Mouse (Mus musculus) forebrain, embryonic 10.5 days (tissue): ENCODE measurements around the gene Bdkrb2. TPM values are rescaled to one million over a fixed set of nuclear protein-coding genes. Genes with fewer than 3 reads are reported as not detected.

Experiments
- DNase-seq: peaks from one replicate; pipeline ENCODE4 v3.0.0-alpha.2; 2017; ENCODE audit warnings: low spot score; ENCODE audit errors: extremely low spot score
- H3K27ac ChIP-seq: fragments of 300-500 bp; sonication (generic); 2 replicates; pipeline ENCODE4 v1.5.1; 2016; ENCODE audit warnings: mild to moderate bottlenecking
- H3K27me3 ChIP-seq: fragments of 300-500 bp; sonication (generic); 2 replicates; pipeline ENCODE4 v1.6.1; 2016; ENCODE audit warnings: mild to moderate bottlenecking; ENCODE audit not compliant: poor library complexity, severe bottlenecking
- H3K36me3 ChIP-seq: fragments of 300-500 bp; sonication (generic); replicated peaks from 2 replicates; pipeline ENCODE4 v1.6.1; 2016; ENCODE audit warnings: mild to moderate bottlenecking, moderate library complexity
- H3K4me1 ChIP-seq: fragments of 300-500 bp; sonication (generic); 2 replicates; pipeline ENCODE4 v1.6.1; 2016
- H3K4me3 ChIP-seq: fragments of 300-500 bp; sonication (generic); 2 replicates; pipeline ENCODE4 v1.5.1; 2016; ENCODE audit warnings: mild to moderate bottlenecking, moderate library complexity
- H3K9me3 ChIP-seq: fragments of 300-500 bp; sonication (generic); 2 replicates; pipeline ENCODE4 v1.6.1; 2016; ENCODE audit warnings: mild to moderate bottlenecking, moderate library complexity
- WGBS: fragments of 180-500 bp; shearing (Covaris S2); methylation state at CpG from one replicate; pipeline ENCODE4 v1.1.7; 2016; 5-methylcytosine and 5-hydroxymethylcytosine counted together
- polyA plus RNA-seq: library from polyadenylated mRNA; unstranded; fragments of >200 nt; fragmentation: Nextera tagmentation; extraction: Ambion mirVana; gene quantifications from 2 replicates; pipeline ENCODE4 v1.2.1, GENCODE M21; 2016

Gene Bdkrb2
- 0.25 and 0.42 TPM in 2 replicates for polyA plus RNA-seq

GRCm38 (mm10) chr12:105562936-105563680 lies at the start of gene Bdkrb2:
Gene Bdkrb2 (plus strand): TSS chr12:105563226.
- Histone ChIP-seq H3K9me3 (peaks cover 7% of the 10 kb centered on the region; the same call in 1 of the 2 replicates), H3K27ac (no peak within 1 kb of the TSS; the same call in 1 of the 2 replicates), H3K4me3 (peak within 1 kb of the TSS; percentile 52), H3K4me1 (peaks cover 35% of the 10 kb centered on the region), H3K36me3 (no peaks in the 10 kb centered on the region), H3K27me3 (peaks cover 56% of the 10 kb centered on the region)
- WGBS, result 4% methylated on average over 25 of the region's 25 CpGs
- peak; percentile 52 for DNase-seq

- WGBS, result 92% methylated on average over 10 of the region's 10 CpGs
- no peaks in the 10 kb centered on the region for H3K36me3 ChIP-seq
- H3K27me3 ChIP-seq, result no peaks in the 10 kb centered on the region
- no peak for DNase-seq
- no peaks in the 10 kb centered on the region for H3K9me3 ChIP-seq
- H3K4me1 ChIP-seq, result no peaks in the 10 kb centered on the region
- H3K27ac ChIP-seq, result no peak overlapping the region
- H3K4me3 ChIP-seq, result no peak overlapping the region
These were observed 48.9 kb upstream of the Bdkrb2 start for GRCm38 (mm10) chr12:105514111-105514510.

- Histone ChIP-seq H3K27me3 (no peaks in the 10 kb centered on the region), H3K27ac (no peak overlapping the region), H3K4me3 (no peak overlapping the region), H3K36me3 (no peaks in the 10 kb centered on the region), H3K4me1 (peaks cover 9% of the 10 kb centered on the region), H3K9me3 (no peaks in the 10 kb centered on the region)
- DNase-seq, result no peak
- WGBS, result 89% methylated on average over 21 of the region's 21 CpGs
These were observed 45.9 kb upstream of the Bdkrb2 start for GRCm38 (mm10) chr12:105517026-105517675.

GRCm38 (mm10) chr12:105519851-105520250 lies 43.2 kb upstream of the Bdkrb2 start:
- Histone ChIP-seq H3K27me3 (no peaks in the 10 kb centered on the region), H3K36me3 (no peaks in the 10 kb centered on the region), H3K4me3 (no peak overlapping the region), H3K9me3 (no peaks in the 10 kb centered on the region), H3K27ac (no peak overlapping the region), H3K4me1 (peaks cover 9% of the 10 kb centered on the region)
- DNase-seq, result no peak
- WGBS, result 78% methylated on average over 2 of the region's 2 CpGs

GRCm38 (mm10) chr12:105521170-105521762 lies 41.8 kb upstream of the Bdkrb2 start:
- H3K9me3 ChIP-seq, result no peaks in the 10 kb centered on the region
- no peak overlapping the region for H3K4me3 ChIP-seq
- H3K36me3 ChIP-seq, result no peaks in the 10 kb centered on the region
- H3K27me3 ChIP-seq, result no peaks in the 10 kb centered on the region
- no peak overlapping the region for H3K27ac ChIP-seq
- 87% methylated on average over 15 of the region's 15 CpGs for WGBS
- no peak for DNase-seq
- peaks cover 9% of the 10 kb centered on the region for H3K4me1 ChIP-seq

- DNase-seq, result no peak
- WGBS, result 70% methylated on average over 2 of the region's 2 CpGs
- H3K4me1 ChIP-seq, result peaks cover 9% of the 10 kb centered on the region
- H3K4me3 ChIP-seq, result no peak overlapping the region
- no peaks in the 10 kb centered on the region for H3K9me3 ChIP-seq
- H3K36me3 ChIP-seq, result no peaks in the 10 kb centered on the region
- no peak overlapping the region for H3K27ac ChIP-seq
- H3K27me3 ChIP-seq, result no peaks in the 10 kb centered on the region
These were observed 39.3 kb upstream of the Bdkrb2 start for GRCm38 (mm10) chr12:105523737-105524136.

- Histone ChIP-seq H3K27me3 (no peaks in the 10 kb centered on the region), H3K9me3 (no peaks in the 10 kb centered on the region), H3K36me3 (no peaks in the 10 kb centered on the region), H3K4me1 (no peaks in the 10 kb centered on the region), H3K4me3 (no peak overlapping the region), H3K27ac (no peak overlapping the region)
- no peak for DNase-seq
- WGBS, result 93% methylated on average over 3 of the region's 3 CpGs
These were observed 36.8 kb upstream of the Bdkrb2 start for GRCm38 (mm10) chr12:105526186-105526585.

- WGBS, result 87% methylated on average over 5 of the region's 5 CpGs
- no peak for DNase-seq
- H3K9me3 ChIP-seq, result no peaks in the 10 kb centered on the region
- no peaks in the 10 kb centered on the region for H3K27me3 ChIP-seq
- no peaks in the 10 kb centered on the region for H3K36me3 ChIP-seq
- H3K4me3 ChIP-seq, result no peak overlapping the region
- peaks cover 4% of the 10 kb centered on the region; the same call in 1 of the 2 replicates for H3K4me1 ChIP-seq
- no peak overlapping the region for H3K27ac ChIP-seq
These were observed 36.2 kb upstream of the Bdkrb2 start for GRCm38 (mm10) chr12:105526829-105527228.

- no peak for DNase-seq
- H3K27ac ChIP-seq, result no peak overlapping the region
- peaks cover 8% of the 10 kb centered on the region; the same call in 1 of the 2 replicates for H3K4me1 ChIP-seq
- H3K27me3 ChIP-seq, result no peaks in the 10 kb centered on the region
- H3K4me3 ChIP-seq, result no peak overlapping the region
- no peaks in the 10 kb centered on the region for H3K9me3 ChIP-seq
- H3K36me3 ChIP-seq, result no peaks in the 10 kb centered on the region
- 74% methylated on average over 9 of the region's 9 CpGs for WGBS
These were observed 33.5 kb upstream of the Bdkrb2 start for GRCm38 (mm10) chr12:105529545-105529944.

GRCm38 (mm10) chr12:105531724-105532371 lies 31.2 kb upstream of the Bdkrb2 start:
- Histone ChIP-seq H3K27me3 (no peaks in the 10 kb centered on the region), H3K4me3 (no peak overlapping the region), H3K9me3 (no peaks in the 10 kb centered on the region), H3K27ac (no peak overlapping the region), H3K4me1 (peaks cover 14% of the 10 kb centered on the region), H3K36me3 (no peaks in the 10 kb centered on the region)
- no peak for DNase-seq
- 56% methylated on average over 8 of the region's 8 CpGs for WGBS

- Histone ChIP-seq H3K9me3 (no peaks in the 10 kb centered on the region), H3K4me3 (no peak overlapping the region), H3K4me1 (peaks cover 14% of the 10 kb centered on the region), H3K36me3 (no peaks in the 10 kb centered on the region), H3K27ac (no peak overlapping the region), H3K27me3 (no peaks in the 10 kb centered on the region)
- DNase-seq, result no peak
- WGBS, result 86% methylated on average over 4 of the region's 4 CpGs
These were observed 28.2 kb upstream of the Bdkrb2 start for GRCm38 (mm10) chr12:105534842-105535241.

GRCm38 (mm10) chr12:105535968-105536760 lies 26.9 kb upstream of the Bdkrb2 start:
- H3K4me3 ChIP-seq, result no peak overlapping the region
- H3K4me1 ChIP-seq, result peaks cover 14% of the 10 kb centered on the region
- peak overlapping the region; percentile 27; the same call in 1 of the 2 replicates for H3K27ac ChIP-seq
- 76% methylated on average over 13 of the region's 13 CpGs for WGBS
- no peak for DNase-seq
- H3K9me3 ChIP-seq, result no peaks in the 10 kb centered on the region
- no peaks in the 10 kb centered on the region for H3K36me3 ChIP-seq
- H3K27me3 ChIP-seq, result no peaks in the 10 kb centered on the region
